Mouse (Mus musculus) large intestine, adult 2 months (tissue): ENCODE data around the gene Ccdc113. TPM values are rescaled to one million over a fixed set of nuclear protein-coding genes. Genes with fewer than 3 reads are reported as not detected.
A peak's percentile ranks its signal among the peaks of the same experiment; 100 is the strongest.

Experiments used
- DNase-seq: peaks from one replicate; pipeline ENCODE4 v3.0.0-alpha.2; 2012; ENCODE audit warnings: low read depth, low spot score
- WGBS: fragments of 180-500 bp; shearing (Covaris S2); methylation state at CpG from one replicate; pipeline ENCODE4 v1.1.7; 2018; 5-methylcytosine and 5-hydroxymethylcytosine counted together
- polyA plus RNA-seq: library from polyadenylated mRNA; depleted of rRNA; stranded (reverse); fragments of >200 nt; gene quantifications from 2 replicates; pipeline ENCODE4 v1.2.3, GENCODE M21; 2012; rRNA removed

Gene Ccdc113
- not detected in 2 replicates for polyA plus RNA-seq

DNA sequence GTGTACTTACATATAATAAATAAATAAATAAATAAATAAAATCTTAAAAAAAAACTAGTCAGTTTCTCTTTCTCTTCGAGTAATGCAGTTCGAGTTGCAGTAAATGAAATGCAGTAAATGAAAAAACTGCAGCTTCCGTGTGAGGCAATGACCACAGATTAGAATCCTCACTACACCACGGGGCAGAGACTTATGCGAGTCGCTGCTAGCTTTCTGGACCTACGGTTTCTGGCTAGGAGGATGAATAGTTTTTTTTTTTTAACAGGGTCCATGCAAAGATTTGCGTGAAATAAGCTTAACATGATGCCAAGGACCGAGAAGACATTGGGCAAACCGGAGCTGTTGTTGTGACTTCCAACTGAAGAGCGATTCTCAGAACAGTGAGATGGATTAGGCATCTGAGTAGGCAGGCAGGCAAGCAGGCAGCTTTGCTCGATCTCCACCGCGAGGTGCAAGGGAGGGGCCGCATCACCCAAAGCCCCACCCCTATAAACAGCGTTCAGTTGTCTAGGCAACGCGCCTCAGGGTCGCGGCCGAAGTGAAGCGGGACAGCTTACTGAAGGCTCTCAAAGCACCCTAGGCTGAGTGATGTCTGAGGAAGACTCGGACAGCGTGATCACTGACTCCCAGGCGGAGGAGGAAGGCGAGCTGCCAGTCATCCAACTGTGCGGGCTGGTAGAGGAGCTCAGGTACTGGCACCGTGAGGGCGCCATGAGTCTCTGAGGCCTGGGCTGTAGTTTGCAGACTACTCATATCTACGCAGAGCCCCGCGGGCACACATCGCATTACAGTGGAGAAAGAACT, at the start of gene Ccdc113:
Ccdc113 (plus strand) TSS at position 502 of the 804 bp plus-strand sequence.
- DNase-seq = no peak
- WGBS = 5% methylated on average over 33 of the region's 33 CpGs

DNA sequence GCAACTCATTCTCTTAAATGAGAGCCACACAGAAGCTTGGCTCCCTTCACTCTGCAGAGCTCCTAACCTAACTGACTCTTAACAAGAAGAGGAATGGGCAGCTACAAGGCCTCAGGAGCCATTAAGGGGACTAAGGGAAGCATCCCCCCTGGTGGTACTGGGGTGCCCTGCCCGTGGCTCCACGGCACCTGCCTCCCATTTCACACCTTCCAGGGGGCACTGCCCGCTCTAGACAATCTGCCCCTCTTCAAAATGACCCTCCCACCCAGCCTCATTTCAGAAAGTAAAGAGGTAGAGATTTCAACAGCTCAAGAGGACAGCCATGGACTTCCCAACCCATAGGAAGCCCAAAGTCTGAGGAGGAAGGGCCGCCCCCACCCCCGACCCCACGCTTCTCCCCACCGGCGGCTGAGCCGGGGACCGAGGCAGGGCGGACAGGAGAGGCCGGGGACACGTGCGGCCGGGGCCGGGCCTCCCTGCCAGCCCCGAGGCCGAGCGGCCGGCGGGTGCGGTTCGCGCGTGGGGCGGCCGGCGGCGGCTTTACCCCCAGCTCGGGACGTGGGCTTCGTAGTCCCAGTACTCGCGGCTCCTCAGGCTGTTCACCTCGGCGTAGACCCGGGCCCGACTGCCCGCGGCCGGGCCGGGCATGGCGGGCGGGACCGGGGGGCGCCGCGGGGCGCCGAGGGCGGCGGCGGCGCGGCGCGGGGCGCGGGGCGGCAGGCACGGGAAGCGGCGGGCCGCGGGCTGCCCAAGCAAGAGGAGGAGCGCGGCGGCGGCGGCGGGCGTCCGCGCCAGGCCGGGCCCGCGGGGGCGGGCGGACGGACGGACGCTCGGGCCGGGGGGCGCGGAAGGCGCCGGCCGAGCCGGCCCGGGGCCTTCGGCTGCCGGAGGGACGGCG, 45.8 kb upstream of the Ccdc113 start:
- 3% methylated on average over 91 of the region's 95 CpGs for WGBS

GRCm38 (mm10) chr8:95488698-95489332, 45.1 kb upstream of the Ccdc113 start:
- peak; percentile 42 for DNase-seq
- WGBS = 1% methylated on average over 28 of the region's 42 CpGs

More for the DNA sequence above, 45.8 kb upstream of the Ccdc113 start:
- no peak for DNase-seq

DNA sequence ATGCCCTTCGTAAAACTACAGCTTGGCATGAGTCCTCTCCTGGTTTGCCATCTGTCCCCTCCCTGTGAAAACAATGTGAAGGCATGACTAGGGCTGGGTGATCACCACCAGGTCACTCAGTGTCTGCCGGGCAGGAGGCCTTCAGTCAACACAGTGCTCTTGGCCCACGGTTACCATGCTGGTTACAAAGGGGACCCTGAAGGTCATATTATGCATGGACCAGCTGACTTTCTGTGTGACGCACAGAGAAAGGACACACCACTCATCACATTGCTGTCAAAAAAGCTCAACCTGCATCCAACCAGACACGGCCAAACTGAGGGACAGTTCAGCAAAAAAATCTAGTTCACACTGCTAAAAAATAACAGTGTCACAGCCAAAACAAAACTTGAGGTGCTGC, 43.9 kb upstream of the Ccdc113 start, which contains the start of gene Csnk2a2:
Csnk2a2 (minus strand) TSS at position 34 of the 400 bp plus-strand sequence.
- DNase-seq = no peak
- 68% methylated on average over 5 of the region's 5 CpGs for WGBS

DNA sequence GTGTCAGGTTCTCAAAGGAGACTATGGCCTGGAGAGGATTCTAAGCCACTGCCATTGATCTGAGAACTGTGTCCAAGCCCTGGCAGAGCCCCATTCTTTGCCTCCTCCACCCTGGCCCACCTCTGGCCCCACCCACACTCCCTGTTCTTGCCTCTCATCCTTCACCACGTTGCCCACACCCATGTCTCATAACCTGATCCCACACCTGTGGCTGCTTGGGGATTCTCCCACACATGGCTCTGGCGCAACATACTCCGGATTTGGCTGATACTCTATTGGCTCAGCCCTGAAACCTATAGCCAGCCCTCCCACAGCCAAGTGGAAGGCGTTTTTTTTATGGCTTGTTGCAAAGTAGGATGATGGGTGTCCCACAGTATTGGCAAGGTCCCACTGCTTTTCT, 41.8 kb upstream of the Ccdc113 start:
- 30% methylated on average over 4 of the region's 4 CpGs for WGBS
- DNase-seq = no peak

DNA sequence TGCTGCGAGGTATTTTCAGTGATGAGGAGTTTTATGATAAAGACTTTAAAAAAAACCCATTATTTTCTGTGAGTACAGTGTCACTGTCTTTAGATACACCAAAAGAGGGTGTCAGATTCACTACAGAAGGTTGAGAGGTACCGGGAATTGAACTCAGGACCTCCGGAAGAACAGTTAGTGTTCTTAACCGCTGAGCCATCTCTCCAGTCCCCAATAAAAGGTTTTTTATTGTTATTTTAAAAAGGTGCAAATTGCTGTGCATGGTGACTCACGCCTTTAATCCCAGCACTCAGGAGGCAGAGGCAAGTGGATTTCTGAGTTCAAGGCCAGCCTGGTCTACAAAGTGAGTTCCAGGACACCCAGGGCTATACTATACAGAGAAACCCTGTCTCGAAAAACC, 38.4 kb upstream of the Ccdc113 start:
- 75% methylated on average over 6 of the region's 6 CpGs for WGBS

DNA sequence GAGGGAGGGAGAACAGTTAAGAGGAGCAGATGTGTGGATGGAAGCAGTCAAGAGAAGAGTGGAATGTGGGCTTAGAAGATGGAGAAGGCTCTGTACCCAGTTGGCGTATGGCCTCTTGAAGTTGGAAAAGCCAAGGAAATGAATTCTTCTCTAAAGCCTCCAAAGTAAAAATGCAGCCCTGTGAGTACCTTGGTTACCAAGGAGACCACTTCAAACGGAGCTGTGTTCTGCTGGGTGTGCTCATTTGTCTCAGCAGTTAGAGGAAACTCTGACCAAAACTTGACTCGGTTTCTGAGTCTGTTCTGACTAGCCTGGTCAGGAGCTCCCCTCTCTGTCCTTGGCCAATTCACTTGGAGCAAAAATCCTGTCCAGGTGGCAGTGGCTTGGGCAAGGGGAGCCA, 37.5 kb upstream of the Ccdc113 start:
- DNase-seq = no peak
- WGBS = 38% methylated on average over 3 of the region's 3 CpGs

More for the DNA sequence above, 38.4 kb upstream of the Ccdc113 start:
- no peak for DNase-seq

- no peak for DNase-seq
- WGBS = 79% methylated on average over 3 of the region's 3 CpGs
Observed at GRCm38 (mm10) chr8:95497821-95498220, 36.1 kb upstream of the Ccdc113 start.

DNA sequence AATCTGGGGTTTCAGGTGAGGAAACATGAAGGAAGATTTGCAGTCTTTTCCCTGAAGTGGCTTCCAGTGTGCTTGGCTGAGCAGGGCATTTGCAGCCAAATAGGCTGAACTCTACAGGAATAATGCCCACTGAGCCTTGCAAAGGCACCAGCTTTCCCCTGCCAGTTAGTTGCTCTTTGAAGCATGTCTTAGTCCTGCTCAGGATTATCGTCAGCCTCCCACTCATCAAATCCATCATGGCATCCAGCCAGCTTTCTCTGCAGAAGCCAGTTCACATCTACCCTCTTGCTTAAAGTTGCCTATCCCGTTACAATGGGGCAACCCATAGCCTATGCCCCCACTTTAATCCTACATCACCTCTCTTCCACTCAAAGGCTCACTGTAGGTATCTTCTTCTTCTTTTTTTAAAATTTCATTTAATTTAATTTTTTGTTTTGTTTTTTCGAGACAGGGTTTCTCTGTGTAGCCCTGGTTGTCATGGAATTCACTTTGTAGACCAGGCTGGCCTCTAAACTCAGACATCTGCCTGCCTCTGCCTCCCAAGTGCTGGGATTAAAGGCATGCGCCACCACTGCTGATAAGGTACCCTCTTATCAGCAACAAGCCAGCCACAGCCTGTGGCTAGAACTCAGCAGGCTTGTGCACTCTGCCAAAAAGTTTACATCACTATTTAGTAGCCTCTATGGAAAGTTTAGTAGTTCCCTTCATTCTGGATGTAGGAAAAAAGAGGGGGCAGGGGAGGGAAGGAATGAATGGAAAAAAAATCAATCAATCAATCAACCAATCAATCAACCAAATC, 34.4 kb upstream of the Ccdc113 start:
- 73% methylated on average over 4 of the region's 4 CpGs for WGBS
- DNase-seq = no peak

- no peak for DNase-seq
- WGBS = 98% methylated on average over 5 of the region's 5 CpGs
Observed at GRCm38 (mm10) chr8:95500436-95500835, 33.4 kb upstream of the Ccdc113 start.

- 72% methylated on average over 7 of the region's 7 CpGs for WGBS
- DNase-seq = no peak
Observed at GRCm38 (mm10) chr8:95502431-95502830, 31.5 kb upstream of the Ccdc113 start.

GRCm38 (mm10) chr8:95504835-95505234, 29.1 kb upstream of the Ccdc113 start:
- WGBS = 72% methylated on average over 5 of the region's 5 CpGs
- DNase-seq = no peak

- DNase-seq = no peak
- WGBS = 73% methylated on average over 3 of the region's 3 CpGs
Observed at GRCm38 (mm10) chr8:95505606-95506005, 28.3 kb upstream of the Ccdc113 start.

GRCm38 (mm10) chr8:95506245-95506644, 27.6 kb upstream of the Ccdc113 start:
- no peak for DNase-seq
- 76% methylated on average over 5 of the region's 5 CpGs for WGBS

DNA sequence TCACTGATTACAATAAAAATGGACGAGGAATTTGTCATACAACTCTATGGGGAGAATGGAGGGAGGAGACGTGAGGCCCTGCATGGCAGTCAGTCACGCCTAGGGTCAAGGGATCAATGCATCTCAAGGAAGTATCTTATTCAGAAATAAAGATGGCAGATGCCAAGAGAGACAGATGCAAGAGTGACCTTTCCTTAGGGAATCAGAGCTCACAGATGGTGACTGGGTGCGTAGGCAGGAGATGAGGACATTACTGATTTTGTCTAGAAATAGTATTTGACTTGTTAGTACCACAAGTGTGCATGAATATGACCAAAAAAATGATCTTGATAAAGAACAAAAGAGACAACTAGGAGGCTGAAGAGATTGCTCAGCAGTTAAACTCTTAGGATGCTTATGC, 21.6 kb upstream of the Ccdc113 start:
- 38% methylated on average over 4 of the region's 4 CpGs for WGBS

GRCm38 (mm10) chr8:95513219-95513618, 20.7 kb upstream of the Ccdc113 start:
- 51% methylated on average over 4 of the region's 4 CpGs for WGBS
- no peak for DNase-seq

More for the DNA sequence above, 21.6 kb upstream of the Ccdc113 start:
- DNase-seq = no peak

- 80% methylated on average over 6 of the region's 6 CpGs for WGBS
Observed at GRCm38 (mm10) chr8:95516928-95517327, 17.0 kb upstream of the Ccdc113 start.

GRCm38 (mm10) chr8:95523991-95524390, 9.9 kb upstream of the Ccdc113 start:
- no peak for DNase-seq
- WGBS = 90% methylated on average over 4 of the region's 4 CpGs

More at GRCm38 (mm10) chr8:95516928-95517327, 17.0 kb upstream of the Ccdc113 start:
- no peak for DNase-seq

GRCm38 (mm10) chr8:95528194-95528593, 5.7 kb upstream of the Ccdc113 start:
- 83% methylated on average over 10 of the region's 10 CpGs for WGBS
- no peak for DNase-seq
